Mouse (Mus musculus) left cerebral cortex, postnatal 14 days (tissue): Measurements from ENCODE around the gene Hook2. TPM values are rescaled to one million over a fixed set of nuclear protein-coding genes. Genes with fewer than 3 reads are reported as not detected.

Experiments
- DNase-seq, 2 experiments: peaks; one replicate each; pipeline ENCODE4 v3.0.0; 2021 to 2022; ENCODE audit warnings: low spot score in 2 of 2, mixed read lengths in 1 of 2
- intact Hi-C: fragments of 180-260 bp; cut with DNase I; formaldehyde crosslinking; loops from one replicate; pipeline ENCODE4 v1.15.1; 2025
- total RNA-seq, 2 experiments: library from RNA; stranded (reverse); gene quantifications; 2 replicates each; pipeline ENCODE4 v1.2.3; 2021

Hook2 gene
- total RNA-seq, 2 experiments from 2014 or later = 7.5 to 8.1 TPM

DNA sequence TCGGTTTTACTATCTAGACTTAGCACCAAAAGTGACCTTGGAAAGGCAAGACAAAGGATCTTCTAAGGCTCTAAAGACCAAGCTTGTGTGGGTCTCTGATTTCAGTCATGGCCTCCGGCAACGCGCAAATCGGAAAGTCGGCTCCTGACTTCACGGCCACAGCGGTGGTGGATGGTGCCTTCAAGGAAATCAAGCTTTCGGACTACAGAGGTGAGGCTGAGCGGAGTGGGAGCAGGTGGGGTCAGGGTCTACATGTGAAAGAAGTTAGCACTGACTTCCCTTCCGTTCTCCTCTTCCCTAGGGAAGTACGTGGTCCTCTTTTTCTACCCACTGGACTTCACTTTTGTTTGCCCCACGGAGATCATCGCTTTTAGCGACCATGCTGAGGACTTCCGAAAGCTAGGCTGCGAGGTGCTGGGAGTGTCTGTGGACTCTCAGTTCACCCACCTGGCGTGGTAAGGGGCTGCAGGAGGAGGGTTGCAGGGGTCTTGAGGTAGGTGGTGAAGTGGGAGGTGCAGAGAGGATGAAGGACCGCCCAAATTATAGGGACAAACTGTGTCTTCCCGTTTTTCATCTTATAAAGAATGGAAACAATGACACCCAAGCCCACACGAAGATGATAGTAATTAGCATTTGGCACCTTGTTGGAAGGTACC is 20.1 kb upstream of the Hook2 start:
- no peak for DNase-seq
- intact Hi-C loops = no loop called here

DNA sequence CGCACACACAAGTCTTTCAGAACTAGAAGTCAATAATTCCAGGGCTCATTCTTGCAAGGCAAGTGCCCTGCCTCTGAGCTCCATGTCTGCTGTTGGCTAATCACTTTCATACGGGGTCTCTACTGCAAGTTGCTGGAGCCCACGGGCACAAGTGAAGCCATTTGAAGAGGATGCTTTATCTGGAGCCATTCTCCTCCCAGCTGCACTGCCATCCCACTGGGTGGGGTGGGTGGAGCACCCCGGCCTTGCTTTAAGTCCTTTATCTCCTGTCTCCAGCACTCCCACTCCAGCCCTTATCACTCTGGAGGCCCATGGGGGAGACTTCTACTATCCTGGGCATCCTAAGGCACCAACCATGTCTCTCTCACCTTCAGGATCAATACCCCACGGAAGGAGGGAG is 19.5 kb upstream of the Hook2 start:
- DNase-seq = no peak
- intact Hi-C loops = no loop called here

DNA sequence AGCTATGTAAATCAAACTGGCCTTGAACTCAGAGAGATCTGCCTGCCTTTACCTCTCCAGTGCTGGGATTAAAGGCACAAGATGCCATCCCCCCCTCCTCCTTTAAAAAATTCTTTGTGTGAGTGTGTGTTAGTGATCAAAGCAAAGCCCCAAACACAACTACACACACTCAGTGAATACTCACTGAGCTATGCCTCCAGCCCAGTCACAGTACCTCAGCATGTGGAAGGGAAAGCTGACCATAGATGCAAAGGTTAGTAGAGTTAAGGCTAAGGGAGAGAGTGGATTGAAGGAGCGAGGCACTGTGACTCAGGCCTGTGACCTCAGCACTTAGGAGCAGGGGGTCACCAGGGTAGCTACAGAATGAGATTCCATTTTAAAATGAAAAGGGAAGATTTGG is 17.3 kb upstream of the Hook2 start:
- intact Hi-C loops = no loop called here
- no peak for DNase-seq

DNA sequence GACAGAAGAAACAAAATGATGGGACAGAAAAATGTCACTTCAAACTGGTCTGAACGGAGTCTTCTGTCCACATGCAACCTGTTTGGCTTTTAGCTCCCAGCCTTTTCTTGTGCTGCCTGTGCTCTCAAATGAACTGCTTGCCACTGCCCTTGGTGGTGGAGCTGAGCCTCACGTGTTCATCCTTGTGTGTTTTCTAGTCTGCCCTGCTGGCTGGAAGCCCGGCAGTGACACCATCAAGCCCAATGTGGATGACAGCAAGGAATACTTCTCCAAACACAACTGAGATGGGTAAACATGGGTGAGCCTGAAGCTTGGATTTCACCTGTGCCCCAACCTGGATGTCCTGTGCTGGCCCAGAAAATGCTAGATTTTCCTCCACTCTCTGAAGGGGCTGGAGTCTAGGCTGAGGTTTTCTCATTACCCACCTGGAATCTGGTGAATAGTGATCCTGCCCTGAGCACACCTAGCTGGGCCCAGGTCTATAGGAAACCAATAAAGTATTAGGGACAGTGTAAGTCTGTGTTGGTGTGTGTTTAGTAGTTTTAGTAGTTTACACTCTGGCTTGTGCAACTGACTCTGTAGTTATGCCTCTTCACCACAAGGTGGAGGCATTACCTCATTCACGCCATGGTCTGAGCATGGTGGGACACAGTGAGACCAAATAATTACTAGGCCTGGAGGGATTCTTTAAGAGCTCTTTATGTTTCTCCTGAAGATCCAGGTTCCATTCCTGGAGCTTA is 16.4 kb upstream of the Hook2 start:
- peak; percentile 64 to 75 for DNase-seq
- intact Hi-C loops = loop anchor here (2.0 kb wide), 1 partner anchor 53 kb away; the partner anchor contains the start of gene Trir

GRCm38 (mm10) chr8:84974543-84975142 is 15.8 kb upstream of the Hook2 start:
- no peak for DNase-seq

GRCm38 (mm10) chr8:84975434-84975833 is 15.0 kb upstream of the Hook2 start:
- intact Hi-C loops = loop anchor here (2.0 kb wide), 1 partner anchor 51 kb away; the partner anchor contains the start of gene Trir
- peak; percentile 72 to 78 for DNase-seq

More at GRCm38 (mm10) chr8:84974543-84975142, 15.8 kb upstream of the Hook2 start:
- intact Hi-C loops = loop anchor here (2.0 kb wide), 1 partner anchor 52 kb away; the partner anchor contains the start of gene Trir

DNA sequence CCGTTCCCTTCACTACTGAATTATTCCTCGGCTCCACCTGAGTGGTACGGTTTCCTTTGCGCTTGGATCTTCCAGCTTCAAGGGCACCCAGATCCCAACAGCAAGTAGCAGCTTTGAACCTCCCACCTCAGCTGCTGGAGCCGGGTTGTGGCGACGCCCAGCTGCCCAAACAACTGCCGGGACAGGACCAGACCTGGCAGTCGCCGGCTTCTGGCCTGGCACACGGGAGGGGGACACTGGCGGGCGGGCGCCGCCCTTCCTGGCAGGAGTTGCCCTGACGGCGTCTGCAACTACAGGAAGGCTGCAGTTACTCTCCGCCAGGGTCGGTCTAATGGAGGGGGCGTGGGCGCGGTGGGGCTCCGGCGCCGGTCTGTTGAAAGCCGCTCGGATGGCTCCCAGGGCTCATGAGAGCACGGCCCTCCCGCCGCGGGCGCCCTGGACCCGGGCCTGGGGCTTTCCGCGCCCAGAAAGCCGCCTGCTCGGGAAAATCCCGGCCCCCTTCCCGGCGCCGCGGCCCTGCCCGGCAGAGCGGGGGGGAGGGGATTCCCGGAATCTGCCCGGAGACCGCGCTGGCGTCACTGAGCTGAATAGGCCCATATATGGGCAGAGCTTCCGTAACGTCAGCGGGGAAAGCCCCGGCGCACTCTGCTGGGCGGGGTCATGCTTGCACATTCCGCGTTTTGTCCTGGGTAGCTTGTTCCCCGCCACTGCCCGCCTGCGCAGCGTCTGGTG is 14.2 kb upstream of the Hook2 start:
- intact Hi-C loops = loop anchor here (1.0 kb wide), 1 partner anchor 14 kb away; the partner anchor contains the start of gene Hook2
- peak; percentile 96 for DNase-seq

DNA sequence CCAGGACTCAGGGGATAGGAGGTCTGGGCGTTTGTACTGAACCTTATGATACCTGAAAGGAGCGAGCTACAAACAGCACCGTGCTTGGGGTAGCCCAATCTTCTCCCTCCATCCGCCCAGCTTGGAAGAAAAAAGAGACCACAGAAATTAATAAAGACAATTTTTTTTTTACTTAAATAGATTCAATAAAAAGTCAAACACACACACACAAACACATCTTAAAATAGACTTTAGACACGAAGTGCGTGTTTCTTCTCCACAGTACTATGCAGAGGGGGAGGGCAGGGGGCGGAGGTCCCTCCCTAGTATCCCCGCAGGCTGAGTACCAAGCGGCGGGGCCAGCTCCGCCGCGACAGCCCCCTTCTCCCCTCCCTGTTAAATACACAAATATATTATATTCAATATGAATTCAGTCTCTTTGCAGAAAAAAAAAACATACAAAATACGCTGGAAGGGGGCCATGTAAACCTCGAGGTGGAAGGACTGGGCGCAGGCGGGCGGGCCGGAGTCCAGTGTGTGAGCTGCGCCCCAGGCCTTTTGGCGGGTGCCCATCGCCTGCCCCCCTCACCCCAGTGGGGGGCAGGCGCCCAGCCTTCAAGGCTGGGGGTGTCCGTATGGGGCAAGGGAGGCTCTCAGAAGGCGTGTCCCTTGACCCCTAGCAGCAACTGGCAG is 13.5 kb upstream of the Hook2 start:
- DNase-seq = no peak
- intact Hi-C loops = loop anchor here (1.0 kb wide), 1 partner anchor 13 kb away; the partner anchor contains the start of gene Hook2

DNA sequence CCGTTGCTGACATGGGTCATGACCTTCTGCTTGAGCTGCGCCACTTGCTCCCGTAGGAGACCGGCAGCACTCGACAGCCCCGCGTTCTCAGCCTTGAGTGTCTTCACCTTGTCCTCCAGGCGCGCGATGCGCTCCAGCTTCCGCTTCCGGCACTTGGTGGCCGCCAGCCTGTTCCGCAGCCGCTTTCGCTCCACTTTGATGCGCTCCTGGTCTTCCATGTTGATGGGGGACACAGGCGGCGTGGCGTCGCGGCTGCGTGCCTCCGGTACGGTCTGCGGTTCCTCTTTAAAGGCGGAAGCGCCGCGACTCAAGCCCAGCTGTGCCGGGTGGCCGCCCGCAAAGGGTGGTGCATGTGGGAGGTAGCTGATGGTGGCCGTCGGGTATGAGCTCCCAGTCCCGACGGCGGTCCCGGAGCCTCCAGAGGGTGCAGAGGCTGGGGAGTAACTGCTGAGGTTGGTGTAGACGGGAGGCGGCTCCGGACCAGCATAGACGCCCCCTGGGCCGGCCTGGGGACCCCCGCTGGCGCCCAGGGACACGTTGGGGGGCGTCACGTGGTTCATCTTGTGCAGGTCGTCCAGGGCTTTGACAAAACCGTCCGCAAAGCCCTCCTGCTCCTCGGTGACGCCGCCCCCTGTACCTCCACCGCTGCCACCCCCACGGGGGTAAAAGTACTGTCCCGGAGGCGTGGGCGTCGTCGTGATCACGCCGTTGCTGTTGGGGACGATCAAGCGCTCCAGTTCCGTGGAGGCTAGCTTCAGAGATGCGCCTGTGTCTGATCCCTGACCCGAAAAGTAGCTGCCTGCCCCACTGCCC is 12.8 kb upstream of the Hook2 start:
- intact Hi-C loops = no loop called here
- DNase-seq = peak; percentile 64 to 76

GRCm38 (mm10) chr8:84978248-84978940 is 12.0 kb upstream of the Hook2 start, which contains the start of gene Junb:
TSS of gene Junb (minus strand) at chr8:84978718.
- peak; percentile 95 to 97 for DNase-seq
- intact Hi-C loops = no loop called here

DNA sequence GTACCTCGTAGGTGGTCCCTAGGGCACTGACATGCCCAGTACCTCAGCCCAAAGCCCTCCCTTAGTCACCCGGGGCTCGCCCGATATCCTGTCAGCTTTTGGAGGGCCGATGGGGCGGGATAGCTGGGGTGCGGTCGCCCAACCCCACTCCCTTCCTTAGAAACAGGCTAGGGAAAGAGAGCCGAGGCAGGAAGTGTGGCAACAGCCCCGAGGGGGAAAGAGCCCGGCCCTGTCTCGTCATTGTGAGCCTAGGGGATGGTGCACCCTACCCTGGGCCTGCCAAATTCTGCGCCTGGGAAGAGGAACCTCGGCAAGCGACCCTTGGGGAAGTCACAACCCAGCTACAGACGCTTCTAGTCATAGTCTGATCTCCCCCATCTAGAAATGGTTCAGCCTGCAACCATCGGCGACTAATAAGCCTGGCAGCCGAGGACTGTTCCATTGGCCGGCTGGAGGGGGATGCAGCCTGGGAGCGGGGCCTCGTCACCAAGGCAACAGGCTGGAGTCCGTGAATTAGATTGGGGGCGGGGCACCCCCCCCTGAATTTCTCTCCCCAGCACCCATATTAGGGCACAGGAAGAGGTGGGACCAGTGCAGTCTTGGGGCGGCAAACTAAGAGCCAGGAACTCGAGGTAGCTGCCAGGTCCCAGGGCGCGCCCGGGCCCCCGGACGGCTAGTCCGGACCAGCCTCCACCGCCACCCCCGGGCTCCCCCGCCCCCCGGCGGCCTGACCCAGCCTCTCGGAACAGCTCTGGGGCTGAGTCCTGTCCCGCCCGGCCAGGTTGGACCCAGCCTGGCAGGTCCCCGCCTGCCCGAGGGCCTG is 10.6 kb upstream of the Hook2 start:
- peak; percentile 92 to 96 for DNase-seq
- intact Hi-C loops = no loop called here

- intact Hi-C loops = no loop called here
- peak; percentile 70 to 82 for DNase-seq
These were observed 9.6 kb upstream of the Hook2 start for GRCm38 (mm10) chr8:84980622-84981358.

GRCm38 (mm10) chr8:84981644-84982498 is 8.5 kb upstream of the Hook2 start:
- DNase-seq = no peak
- intact Hi-C loops = no loop called here

GRCm38 (mm10) chr8:84982499-84983011 is 7.8 kb upstream of the Hook2 start:
- DNase-seq = no peak
- intact Hi-C loops = no loop called here
